Mouse (Mus musculus): ENCODE measurements around the gene Dgat2. TPM values are rescaled to one million over a fixed set of nuclear protein-coding genes. Genes with fewer than 3 reads are reported as not detected.

Dgat2 gene
- polyA plus RNA-seq, 1 experiment from 2014 or later: 15.3 TPM

DNA sequence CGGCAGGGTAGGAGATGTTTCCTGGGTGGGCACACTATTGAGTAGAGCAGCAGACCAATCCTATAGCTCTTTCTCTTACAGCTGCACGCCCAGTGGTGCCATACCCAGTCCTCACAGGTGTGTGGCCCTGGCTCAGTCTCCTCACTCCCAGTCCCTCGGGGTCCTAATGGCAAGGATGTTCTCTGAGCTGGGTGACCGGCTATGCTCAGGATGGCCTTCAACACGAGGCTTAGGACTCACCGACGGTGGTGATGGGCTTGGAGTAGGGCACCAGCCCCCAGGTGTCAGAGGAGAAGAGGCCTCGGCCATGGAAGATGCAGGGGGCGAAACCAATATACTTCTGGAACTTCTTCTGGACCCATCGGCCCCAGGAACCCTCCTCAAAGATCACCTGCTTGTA, 25.8 kb downstream of the Dgat2 start:
- ATAC-seq: no peak
- Histone ChIP-seq H3K9ac (replicated peaks; ENCODE audit: low read depth) (no peak overlapping the region), H3K9me3 (ENCODE audit: low read length) (no peaks in the 10 kb centered on the region), H3K27ac (ENCODE audit: low read length) (no peak overlapping the region), H3K36me3 (ENCODE audit: insufficient read depth, low read length) (no peaks in the 10 kb centered on the region), H3K4me2 (replicated peaks; ENCODE audit: low read depth, low read length) (no peak overlapping the region), H3K4me3 (ENCODE audit: low read depth, low read length) (no peak overlapping the region), H3K4me1 (ENCODE audit: insufficient read depth, low read depth, low read length) (peaks cover 8% of the 10 kb centered on the region), H3K27me3 (replicated peaks; ENCODE audit: insufficient read depth, low read length) (no peaks in the 10 kb centered on the region)
- DNase-seq (ENCODE audit: low spot score): no peak
- no peak for TF ChIP-seq CTCF (IDR thresholded peaks at IDR 0.05)
- TF ChIP-seq EP300 (IDR thresholded peaks at IDR 0.05): no peak
- 81% methylated on average over 10 of the region's 10 CpGs for WGBS

GRCm38 (mm10) chr7:99155311-99156289, 26.9 kb downstream of the Dgat2 start:
- peaks cover 8% of the 10 kb centered on the region for H3K4me1 ChIP-seq (ENCODE audit: insufficient read depth, low read depth, low read length)
- DNase-seq (ENCODE audit: low spot score) (peak; percentile 87), ATAC-seq (peak; percentile 74)
- no peaks in the 10 kb centered on the region for H3K27me3 ChIP-seq (replicated peaks; ENCODE audit: insufficient read depth, low read length)
- peak overlapping the region; percentile 44 for H3K4me2 ChIP-seq (replicated peaks; ENCODE audit: low read depth, low read length)
- H3K9me3 ChIP-seq (ENCODE audit: low read length): no peaks in the 10 kb centered on the region
- H3K4me3 ChIP-seq (ENCODE audit: low read depth, low read length): no peak overlapping the region
- no peak overlapping the region for H3K9ac ChIP-seq (replicated peaks; ENCODE audit: low read depth)
- TF ChIP-seq CTCF (IDR thresholded peaks at IDR 0.05) (no peak), EP300 (IDR thresholded peaks at IDR 0.05) (no peak)
- no peaks in the 10 kb centered on the region for H3K36me3 ChIP-seq (ENCODE audit: insufficient read depth, low read length)
- 6% methylated on average over 16 of the region's 17 CpGs for WGBS
- peak overlapping the region; percentile 54; the same call in 1 of the 2 replicates for H3K27ac ChIP-seq (ENCODE audit: low read length)

DNA sequence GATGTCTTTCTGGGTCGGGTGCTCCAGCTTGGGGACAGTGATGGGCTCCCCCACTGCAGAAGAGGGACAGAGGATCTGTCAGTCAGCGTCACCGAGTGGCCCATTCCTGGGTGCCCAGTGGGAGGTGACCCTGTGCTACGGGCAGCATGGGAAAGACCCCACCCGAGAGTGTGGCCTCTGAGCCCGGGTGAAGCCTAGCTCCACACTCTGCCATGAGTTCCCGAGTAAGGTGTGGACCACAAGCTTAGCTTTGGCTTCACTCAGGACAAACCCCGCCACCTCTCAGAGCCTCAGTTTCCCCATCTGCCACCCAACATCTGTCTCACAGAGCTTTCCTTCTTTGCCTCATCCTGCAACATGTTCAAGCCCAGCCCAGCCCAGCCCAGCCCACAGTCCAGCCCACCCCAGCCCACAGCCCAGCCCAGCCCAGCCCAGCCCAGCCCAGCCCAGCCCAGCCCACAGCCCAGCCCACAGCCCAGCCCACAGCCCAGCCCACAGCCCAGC, 27.8 kb downstream of the Dgat2 start:
- 49% methylated on average over 8 of the region's 8 CpGs for WGBS
- Histone ChIP-seq H3K9ac (replicated peaks; ENCODE audit: low read depth) (no peak overlapping the region), H3K27ac (ENCODE audit: low read length) (no peak overlapping the region), H3K9me3 (ENCODE audit: low read length) (no peaks in the 10 kb centered on the region), H3K36me3 (ENCODE audit: insufficient read depth, low read length) (no peaks in the 10 kb centered on the region), H3K27me3 (replicated peaks; ENCODE audit: insufficient read depth, low read length) (no peaks in the 10 kb centered on the region), H3K4me2 (replicated peaks; ENCODE audit: low read depth, low read length) (no peak overlapping the region), H3K4me1 (ENCODE audit: insufficient read depth, low read depth, low read length) (peaks cover 8% of the 10 kb centered on the region), H3K4me3 (ENCODE audit: low read depth, low read length) (no peak overlapping the region)
- DNase-seq (ENCODE audit: low spot score): no peak
- ATAC-seq: peak; percentile 6; the same call in 1 of the 2 replicates
- TF ChIP-seq CTCF (IDR thresholded peaks at IDR 0.05) (no peak), EP300 (IDR thresholded peaks at IDR 0.05) (no peak)

GRCm38 (mm10) chr7:99153686-99154202, 28.8 kb downstream of the Dgat2 start:
- Histone ChIP-seq H3K27ac (ENCODE audit: low read length) (no peak overlapping the region), H3K27me3 (replicated peaks; ENCODE audit: insufficient read depth, low read length) (no peaks in the 10 kb centered on the region), H3K36me3 (ENCODE audit: insufficient read depth, low read length) (no peaks in the 10 kb centered on the region), H3K9ac (replicated peaks; ENCODE audit: low read depth) (no peak overlapping the region), H3K4me2 (replicated peaks; ENCODE audit: low read depth, low read length) (no peak overlapping the region), H3K9me3 (ENCODE audit: low read length) (no peaks in the 10 kb centered on the region), H3K4me1 (ENCODE audit: insufficient read depth, low read depth, low read length) (peaks cover 8% of the 10 kb centered on the region), H3K4me3 (ENCODE audit: low read depth, low read length) (no peak overlapping the region)
- TF ChIP-seq CTCF (IDR thresholded peaks at IDR 0.05) (no peak), EP300 (IDR thresholded peaks at IDR 0.05) (no peak)
- ATAC-seq (no peak), DNase-seq (ENCODE audit: low spot score) (no peak)
- 86% methylated on average over 11 of the region's 11 CpGs for WGBS

DNA sequence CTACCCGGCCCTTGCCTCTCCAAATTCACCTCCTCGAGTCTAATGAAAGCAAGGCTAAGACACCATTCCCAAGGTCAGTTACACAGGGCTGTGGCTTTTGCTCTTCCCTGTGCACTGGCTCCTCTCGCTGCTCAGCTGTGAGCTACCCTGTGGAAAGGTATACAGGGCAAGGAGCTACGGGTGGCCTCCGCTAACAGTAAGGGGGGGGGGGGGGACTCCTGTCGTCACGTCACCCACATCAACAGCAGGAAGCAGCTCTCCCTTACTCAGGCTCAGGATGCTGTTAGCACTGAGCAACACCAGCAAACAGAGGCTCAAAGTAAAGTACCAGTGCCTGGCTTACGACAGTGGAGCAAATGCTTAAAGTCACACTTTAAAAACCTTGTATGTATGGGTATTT, 29.8 kb downstream of the Dgat2 start:
- Histone ChIP-seq H3K9me3 (ENCODE audit: low read length) (no peaks in the 10 kb centered on the region), H3K4me2 (replicated peaks; ENCODE audit: low read depth, low read length) (no peak overlapping the region), H3K4me3 (ENCODE audit: low read depth, low read length) (no peak overlapping the region), H3K4me1 (ENCODE audit: insufficient read depth, low read depth, low read length) (peaks cover 8% of the 10 kb centered on the region), H3K36me3 (ENCODE audit: insufficient read depth, low read length) (no peaks in the 10 kb centered on the region), H3K9ac (replicated peaks; ENCODE audit: low read depth) (no peak overlapping the region), H3K27ac (ENCODE audit: low read length) (no peak overlapping the region), H3K27me3 (replicated peaks; ENCODE audit: insufficient read depth, low read length) (no peaks in the 10 kb centered on the region)
- TF ChIP-seq CTCF (IDR thresholded peaks at IDR 0.05): no peak
- no peak for TF ChIP-seq EP300 (IDR thresholded peaks at IDR 0.05)
- WGBS: 80% methylated on average over 8 of the region's 8 CpGs
- DNase-seq (ENCODE audit: low spot score): no peak
- no peak for ATAC-seq

DNA sequence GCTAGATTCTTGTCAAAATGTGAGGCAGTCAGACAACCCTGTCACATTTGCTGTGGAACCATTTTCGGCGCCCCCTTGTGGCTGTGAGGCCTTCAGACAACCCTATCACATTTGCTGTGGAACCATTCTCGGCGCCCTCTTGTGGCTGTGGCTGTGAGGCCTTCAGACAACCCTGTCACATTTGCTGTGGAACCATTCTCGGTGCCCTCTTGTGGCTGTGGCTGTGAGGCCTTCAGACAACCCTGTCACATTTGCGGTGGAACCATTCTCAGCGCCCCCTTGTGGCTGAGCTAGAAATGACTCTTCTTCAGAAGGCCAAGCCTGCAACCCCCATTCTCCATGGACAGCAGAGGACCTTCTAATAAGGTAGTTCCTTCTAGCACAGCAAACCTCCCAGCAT, 31.2 kb downstream of the Dgat2 start:
- H3K4me3 ChIP-seq (ENCODE audit: low read depth, low read length): no peak overlapping the region
- H3K9me3 ChIP-seq (ENCODE audit: low read length): no peaks in the 10 kb centered on the region
- no peaks in the 10 kb centered on the region for H3K27me3 ChIP-seq (replicated peaks; ENCODE audit: insufficient read depth, low read length)
- H3K4me2 ChIP-seq (replicated peaks; ENCODE audit: low read depth, low read length): no peak overlapping the region
- no peaks in the 10 kb centered on the region for H3K36me3 ChIP-seq (ENCODE audit: insufficient read depth, low read length)
- no peak for TF ChIP-seq EP300 (IDR thresholded peaks at IDR 0.05)
- peak; percentile 100 for TF ChIP-seq CTCF (IDR thresholded peaks at IDR 0.05)
- DNase-seq (ENCODE audit: low spot score): peak; percentile 98
- ATAC-seq: peak; percentile 89
- WGBS: 3% methylated on average over 7 of the region's 7 CpGs
- H3K9ac ChIP-seq (replicated peaks; ENCODE audit: low read depth): no peak overlapping the region
- peaks cover 8% of the 10 kb centered on the region for H3K4me1 ChIP-seq (ENCODE audit: insufficient read depth, low read depth, low read length)
- H3K27ac ChIP-seq (ENCODE audit: low read length): no peak overlapping the region
